Mouse (Mus musculus) left cerebral cortex, postnatal 25 days (tissue): ENCODE measurements at regions not wholly inside any gene's neighbourhood (a gene's known extent, or its start where the extent isn't known, plus 50 kb on each side); places are given as distances from the start of the nearest gene placed in this dataset.
A peak's percentile ranks its signal among the peaks of the same experiment; 100 is the strongest.

Experiments
- DNase-seq, 2 experiments: peaks; one replicate each; pipeline ENCODE4 v3.0.0; 2022; ENCODE audit warnings: low spot score in 2 of 2, mixed read lengths in 1 of 2
- intact Hi-C: fragments of 180-260 bp; cut with DNase I; formaldehyde crosslinking; loops from one replicate; pipeline ENCODE4 v1.15.1; 2025

DNA sequence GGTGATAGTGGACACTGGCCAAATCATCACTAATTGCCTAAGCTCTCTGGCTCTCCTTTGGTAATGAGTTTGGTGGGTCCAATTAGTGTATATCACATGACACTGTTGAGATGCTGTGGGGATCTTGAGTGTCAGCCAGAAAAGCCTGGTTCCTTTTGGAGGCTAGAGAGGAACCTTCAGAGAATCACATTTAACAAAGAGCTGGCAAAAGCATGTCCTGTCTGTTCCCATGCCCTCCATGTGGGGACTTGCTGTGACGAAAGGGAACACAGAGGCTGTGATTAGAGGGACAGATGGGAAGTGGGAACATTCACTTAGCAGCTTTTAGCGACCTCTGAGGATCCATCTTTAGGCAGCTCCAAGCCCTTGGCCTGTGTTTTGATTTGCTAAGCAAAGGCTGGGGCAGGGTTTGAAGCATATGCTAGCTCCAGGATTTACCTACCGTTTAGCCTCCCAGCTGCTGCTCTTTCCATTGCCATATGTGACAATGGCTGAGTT lies 407.4 kb upstream of the Lmcd1 start:
- DNase-seq: peak; percentile 5 to 28
- intact Hi-C loops: no loop called here

DNA sequence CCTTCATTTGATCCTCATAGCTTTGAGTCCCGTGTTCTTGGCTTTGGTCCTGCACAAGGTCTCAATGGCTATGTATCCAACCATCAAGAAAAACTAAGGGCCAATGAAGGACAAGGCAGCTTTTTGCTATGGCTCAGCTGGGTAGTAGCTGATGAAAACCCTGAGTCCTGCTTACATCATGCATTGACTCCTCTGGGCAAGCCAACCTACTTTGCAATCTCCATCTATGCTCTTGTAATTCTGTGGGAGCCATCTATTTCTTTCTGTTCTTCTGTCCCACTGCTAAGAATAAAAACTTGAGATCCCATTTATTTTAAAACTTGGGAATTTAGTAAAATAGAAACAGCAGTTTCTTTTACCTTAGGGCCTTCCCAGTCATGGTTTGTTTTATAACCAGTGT lies 391.0 kb upstream of the Lmcd1 start:
- intact Hi-C loops: no loop called here
- DNase-seq: peak in 1 of 2 experiments; percentile 19

DNA sequence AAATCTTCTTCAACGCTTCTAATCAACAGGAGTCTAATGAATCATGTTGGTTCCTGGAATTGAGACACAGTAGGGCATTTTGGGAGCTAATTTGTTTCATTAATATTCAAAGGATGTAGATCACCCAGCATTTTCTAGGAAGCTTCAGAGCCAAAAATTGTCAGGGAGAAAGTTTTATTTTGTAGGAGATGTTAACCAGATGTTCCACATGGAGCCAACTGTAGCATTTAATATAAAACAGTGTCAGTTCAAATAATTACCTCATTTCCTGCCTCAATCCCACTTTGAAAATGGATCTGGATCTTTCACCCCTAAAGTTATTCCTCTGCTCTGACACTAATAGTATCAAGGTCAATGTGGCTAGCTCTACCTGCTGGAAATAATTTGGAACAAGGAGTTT lies 389.6 kb upstream of the Lmcd1 start:
- intact Hi-C loops: no loop called here
- no peak for DNase-seq

DNA sequence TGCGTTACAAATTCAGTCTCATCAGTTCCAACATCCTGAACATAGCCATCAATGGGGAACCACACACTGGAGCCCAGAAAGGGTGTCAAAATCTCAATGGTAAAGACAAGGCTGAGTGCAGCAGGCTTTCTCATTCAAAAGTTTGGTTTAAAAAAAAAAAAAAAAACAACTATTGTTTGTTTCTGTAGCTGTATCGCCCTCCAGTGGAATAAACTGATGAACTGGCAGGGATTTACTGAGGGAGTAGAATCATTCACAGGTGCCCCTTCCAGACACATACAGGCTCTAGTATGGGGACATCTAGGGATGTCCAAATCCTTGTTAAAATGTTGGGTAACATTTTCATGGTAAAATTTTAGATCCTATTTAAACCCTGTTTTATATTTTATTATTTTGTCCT lies 361.6 kb upstream of the Lmcd1 start:
- intact Hi-C loops: no loop called here
- peak in 1 of 2 experiments; percentile 12 for DNase-seq

DNA sequence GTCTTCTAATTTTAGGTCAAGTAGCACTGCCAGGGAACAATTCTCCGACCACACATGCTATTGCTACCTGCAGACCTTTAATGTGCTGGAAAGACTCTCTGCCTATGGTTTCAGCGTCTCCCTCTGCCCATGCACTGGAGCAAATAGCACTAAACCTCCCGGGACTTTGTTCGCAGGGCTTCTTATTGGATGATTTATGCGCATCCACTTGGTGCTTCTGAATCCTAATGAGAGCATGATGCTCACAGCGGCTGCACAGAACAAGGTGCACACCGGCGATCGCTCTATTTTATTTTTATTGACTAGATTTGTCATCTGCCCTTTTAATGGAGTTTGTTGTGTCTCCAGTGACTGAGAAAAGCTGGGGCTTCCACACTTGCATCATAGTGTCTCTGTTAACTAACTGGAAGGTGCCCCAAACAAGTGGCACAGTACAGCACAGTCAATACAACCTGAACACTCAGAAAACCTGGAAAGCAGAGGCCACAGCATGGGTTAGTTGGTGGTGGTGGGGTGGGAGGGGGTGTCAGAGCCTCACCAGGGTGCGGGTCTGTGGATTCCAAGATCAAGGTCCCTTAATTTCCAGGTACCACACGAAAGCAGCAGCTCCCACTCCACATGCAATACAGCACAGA lies 359.7 kb upstream of the Lmcd1 start:
- DNase-seq: no peak

DNA sequence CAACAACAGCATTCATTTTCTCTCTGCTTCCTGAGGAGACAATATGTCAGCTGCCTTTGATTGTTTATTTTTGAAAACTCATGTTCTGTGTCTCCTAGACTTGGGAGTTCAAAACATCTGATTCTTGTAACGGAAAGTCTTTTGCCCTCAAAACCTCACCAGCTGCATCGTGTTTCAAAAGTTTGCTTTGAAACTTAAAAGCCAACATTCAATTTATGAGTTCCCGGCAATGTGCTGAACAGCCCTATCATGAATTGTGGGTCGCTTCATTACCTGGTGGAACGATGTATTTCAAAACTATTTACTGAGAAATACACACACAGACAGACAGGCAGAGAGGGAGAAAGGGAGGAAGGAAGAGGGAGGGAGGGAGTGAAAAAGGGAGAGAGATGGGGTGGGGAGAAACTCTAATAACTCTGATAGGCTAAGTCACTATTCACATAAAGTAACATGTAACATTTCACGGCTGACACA lies 356.3 kb upstream of the Lmcd1 start:
- no peak for DNase-seq
- intact Hi-C loops: no loop called here

More for the DNA sequence above, 359.7 kb upstream of the Lmcd1 start:
- intact Hi-C loops: no loop called here

DNA sequence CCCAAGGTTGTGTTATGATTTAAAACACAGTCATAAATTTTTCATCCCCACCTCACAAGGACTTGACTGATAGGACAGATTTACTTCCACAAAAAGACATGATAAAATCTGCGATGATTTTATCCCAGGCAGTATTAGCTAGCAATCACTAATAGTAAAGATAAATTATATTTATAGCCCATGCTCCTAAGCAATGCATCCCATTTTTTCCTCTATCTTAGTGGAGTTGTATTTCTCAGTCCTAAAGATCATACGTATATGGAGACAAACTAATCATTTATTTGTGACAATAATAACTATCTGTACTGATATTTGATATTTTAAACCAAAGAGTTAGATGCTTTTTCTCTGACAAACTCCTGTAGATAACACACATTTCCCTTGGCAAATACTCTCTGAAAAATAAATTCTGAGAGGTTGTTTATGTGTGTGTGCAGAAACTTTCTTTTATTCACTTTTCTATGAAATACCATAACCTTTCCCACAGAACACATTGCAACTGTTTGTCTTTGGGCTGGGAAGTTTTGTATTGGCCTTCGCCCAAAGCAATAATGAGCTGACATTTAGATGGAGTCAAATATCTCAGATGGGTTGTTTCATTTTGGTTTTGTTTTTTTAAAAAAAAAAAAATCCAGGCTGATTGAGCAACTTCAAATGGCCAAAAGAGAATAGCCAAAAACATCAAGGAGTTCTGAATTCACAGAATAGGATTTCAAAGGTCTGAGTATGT lies 355.5 kb upstream of the Lmcd1 start:
- intact Hi-C loops: no loop called here
- DNase-seq: no peak

DNA sequence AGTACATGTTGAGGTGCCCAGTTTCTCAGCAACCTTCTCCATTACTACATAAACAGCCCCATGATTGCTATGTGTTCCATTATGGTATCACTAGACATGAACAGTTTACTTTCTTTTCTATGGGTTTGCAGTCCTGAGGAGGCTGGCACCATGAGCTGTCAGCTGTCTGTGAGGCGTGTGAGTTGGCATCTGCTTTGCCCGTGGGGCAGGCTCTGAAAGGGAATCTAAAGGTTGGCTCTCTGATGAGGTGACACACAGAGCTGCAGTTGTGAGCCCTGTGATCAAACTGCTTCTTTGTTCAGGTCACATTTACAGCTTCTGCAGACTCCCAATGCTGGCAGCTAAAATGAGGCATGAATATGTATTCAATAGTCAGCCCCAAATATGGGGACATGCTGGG lies 341.0 kb upstream of the Lmcd1 start:
- no peak for DNase-seq
- intact Hi-C loops: no loop called here

DNA sequence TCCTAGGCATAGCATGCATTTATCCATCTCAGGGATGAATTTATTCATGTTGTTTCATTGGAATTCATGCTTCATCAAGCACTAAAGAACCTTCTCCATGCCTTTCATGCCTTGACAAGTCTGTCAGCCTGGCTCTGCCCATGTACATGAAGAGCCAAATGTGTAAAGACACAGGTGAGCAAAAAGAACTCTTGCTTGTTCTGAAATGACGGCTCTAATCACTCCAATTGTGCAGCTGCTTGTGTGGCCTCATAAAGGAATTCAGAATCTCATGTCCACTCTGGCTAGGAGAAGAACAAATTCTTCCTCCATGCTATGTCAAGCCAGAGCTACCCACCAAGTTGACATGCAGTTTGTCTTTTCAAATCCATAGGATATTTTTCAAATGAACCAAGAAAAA lies 319.2 kb upstream of the Lmcd1 start:
- no peak for DNase-seq
- intact Hi-C loops: no loop called here

DNA sequence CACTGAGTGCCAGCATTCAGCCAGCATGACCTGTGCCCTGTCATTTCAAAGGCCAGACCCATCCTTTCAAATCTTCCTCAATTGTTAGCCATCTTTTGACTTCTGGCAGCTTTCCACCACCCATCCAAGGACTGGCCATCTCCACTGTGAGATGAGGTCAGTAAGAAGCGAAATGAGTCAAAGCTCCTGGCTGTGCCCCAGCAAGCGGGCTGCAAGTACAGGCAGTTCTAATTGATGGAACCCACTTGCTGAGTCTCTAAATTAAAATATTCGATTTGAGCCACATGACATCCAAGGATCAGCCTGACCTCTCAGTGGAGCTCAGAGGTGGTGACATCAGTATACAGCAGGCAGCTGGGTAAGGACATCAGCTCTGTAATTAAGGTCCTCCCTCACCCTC lies 307.8 kb upstream of the Lmcd1 start:
- DNase-seq: no peak
- intact Hi-C loops: no loop called here

DNA sequence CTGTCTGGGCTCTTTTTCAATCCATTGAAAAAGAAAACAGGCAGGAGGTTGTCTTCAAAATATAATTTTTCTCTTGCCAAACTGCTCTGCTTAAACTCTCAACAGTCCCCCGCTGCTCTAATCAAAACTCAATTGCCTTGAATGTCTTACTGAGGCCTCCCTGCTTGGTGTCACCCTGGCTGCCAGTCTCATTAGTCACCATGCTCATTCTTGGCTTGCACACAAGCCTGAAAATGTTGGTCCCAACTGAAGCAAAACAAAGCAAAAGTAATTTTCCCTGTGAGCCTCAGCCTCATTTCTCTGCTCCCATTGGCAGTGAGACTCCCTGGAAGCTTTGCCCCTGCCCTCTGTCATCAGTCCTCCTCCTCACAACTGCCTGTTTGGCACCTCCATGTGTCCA lies 288.1 kb upstream of the Lmcd1 start:
- intact Hi-C loops: no loop called here
- peak in 1 of 2 experiments; percentile 13 for DNase-seq

DNA sequence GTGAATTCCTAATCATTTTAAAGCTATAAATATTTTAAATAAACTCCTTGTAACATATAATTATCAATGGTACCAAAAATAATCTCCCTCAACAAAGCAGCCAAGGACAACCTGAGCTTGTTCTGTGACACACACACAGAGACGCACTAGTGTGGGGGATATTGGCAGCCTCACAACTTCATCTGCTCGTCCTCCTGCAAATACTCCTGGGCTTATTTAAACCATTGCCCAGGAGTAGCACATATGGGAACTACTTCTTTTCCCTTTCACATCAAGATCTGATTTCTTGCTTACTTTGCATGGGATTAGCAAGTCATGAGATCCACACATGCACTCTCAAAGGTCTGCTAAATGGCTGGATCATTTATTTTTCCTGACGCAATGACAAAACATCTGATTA lies 277.7 kb upstream of the Lmcd1 start:
- no peak for DNase-seq
- intact Hi-C loops: no loop called here

DNA sequence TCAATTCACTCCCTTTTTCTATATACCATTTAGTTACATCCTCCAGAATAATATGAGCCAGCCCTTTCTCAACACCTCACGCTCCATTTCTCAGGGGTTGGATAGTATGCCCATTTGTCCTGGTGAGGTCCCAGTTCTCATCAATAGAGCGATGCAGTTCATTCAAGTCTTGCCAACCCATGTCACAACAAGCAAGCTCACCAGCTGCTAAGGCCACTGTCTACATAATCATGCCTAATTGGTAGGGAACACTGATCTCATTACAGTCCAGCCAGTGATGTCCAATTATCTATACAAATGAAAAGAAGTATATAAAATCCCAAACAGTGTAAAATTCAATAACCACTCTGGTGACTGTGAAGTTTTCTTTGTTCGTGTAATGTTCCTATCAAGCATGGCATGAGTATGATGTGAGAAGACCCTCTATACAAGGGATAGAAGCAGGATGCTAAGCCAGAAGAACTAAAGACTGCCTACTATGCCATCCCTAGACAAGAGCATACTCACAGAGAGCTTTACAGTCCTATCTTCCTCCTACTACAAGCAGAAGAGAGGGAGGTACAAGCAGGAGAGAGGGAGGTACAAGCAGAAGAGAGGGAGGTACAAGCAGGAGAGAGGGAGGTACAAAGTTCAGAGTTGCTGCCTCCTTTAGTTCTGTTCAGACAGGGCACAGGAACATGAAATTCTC lies 269.6 kb upstream of the Lmcd1 start:
- intact Hi-C loops: no loop called here
- DNase-seq: no peak

DNA sequence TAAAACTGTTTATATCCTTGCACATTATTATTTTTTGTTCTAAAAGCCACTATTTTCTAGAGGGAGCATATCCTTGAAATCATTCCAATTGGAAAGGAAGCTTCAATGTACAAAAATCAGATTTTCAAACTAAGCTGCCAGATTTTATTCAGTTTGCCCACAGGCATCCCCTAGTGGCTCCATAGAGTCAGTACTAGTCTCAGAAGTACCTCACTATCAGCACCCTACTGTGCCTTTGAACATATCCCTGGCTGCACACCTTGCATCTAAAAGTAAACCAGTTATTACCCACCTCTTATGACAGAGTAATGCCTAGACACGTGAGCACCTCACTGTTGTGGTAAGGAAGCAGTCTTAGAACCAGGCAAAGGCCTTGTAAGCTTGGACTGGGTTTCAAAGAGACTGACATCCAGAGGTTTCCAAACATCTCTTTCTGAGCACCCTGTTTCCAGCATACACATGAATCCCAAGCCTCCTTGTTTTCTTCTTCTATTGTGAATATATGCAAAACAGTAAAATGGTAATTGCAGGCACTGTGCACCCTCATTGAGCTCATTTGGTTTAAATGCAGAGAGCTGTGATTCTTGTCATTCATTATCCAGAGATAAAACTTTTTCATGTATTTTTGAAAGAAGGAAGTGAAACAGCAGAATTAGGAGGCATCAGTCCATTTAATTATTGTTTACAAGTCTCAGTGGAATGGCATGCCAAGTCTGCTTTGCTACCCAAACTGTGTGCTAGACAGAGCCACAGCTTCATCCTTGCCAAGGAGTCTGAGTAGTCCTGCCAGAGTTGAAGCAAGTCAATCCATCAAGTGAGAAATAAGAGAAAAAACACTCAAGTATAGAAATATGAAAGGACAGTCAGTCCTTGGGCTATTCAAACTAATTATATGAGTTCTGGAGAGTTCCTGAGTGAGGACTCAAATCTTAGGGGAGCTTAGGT lies 247.0 kb upstream of the Lmcd1 start:
- intact Hi-C loops: no loop called here
- DNase-seq: peak; percentile 10 to 27

DNA sequence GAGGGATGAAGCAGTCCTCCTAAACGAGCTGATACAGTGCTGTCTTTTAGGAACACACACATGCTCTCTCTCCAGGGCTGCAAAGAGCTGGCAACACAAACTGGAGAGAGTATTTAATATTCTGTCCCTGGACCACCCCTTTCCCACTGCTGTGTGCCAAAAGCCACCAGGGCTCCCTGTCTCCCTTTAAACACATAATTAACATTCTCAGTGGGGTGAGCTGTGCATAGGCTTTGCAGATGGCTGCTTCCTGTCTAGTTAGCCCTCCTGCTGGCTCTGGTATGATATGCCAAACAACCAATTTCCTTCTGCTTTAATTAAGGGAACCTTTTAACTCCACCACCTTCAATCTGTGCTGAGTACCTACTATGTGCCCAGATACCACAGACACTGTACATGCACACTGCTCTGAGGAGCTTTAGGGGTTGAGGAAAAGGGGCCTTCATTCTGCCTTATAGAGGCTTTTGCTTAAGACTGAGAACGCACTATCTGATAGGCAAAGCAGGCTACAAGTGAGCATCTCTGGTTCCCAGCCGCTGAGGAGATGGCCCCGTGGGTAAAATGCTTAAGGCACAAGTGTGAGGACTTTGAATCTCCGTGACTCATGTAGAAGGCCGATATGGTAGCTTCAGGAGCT lies 222.9 kb upstream of the Lmcd1 start:
- DNase-seq: no peak
- intact Hi-C loops: no loop called here

DNA sequence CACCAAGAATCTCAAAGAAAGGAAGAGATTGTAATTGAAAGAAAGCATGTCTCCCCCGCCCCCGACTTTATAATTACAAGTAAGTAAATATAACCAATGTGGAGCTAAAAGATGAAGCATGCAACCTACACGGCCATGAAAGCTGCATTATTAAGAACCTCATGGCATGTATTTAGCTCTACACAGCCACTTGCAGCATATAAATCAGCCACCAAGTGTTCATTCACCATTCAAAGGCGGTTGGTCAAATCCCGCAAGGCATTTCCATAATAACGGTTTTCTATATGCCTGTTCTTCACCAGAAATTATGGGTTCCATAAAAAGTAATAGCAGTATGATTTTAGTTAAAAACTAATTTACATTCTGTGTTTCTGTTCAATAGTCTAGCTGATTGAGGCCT lies 221.4 kb upstream of the Lmcd1 start:
- DNase-seq: no peak
- intact Hi-C loops: no loop called here

DNA sequence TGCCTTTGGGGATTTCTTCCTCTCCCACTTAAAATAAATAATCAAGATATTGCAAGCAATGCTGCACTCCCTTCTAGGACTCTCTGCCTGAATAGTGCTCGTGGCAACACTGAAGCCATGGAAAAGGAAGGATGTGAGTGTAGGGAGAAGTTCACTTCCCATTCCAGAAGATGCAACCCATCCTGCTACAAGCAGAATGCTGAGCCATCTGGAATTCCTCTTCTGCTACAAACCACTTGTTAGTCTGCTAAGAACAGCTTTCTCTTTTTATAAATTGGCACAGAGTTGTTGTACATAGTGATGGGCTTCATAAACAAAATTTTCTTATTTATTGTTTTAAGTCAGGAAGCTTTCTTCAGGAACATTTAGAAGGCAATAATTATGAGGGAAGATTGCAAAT lies 215.7 kb upstream of the Lmcd1 start:
- intact Hi-C loops: no loop called here

DNA sequence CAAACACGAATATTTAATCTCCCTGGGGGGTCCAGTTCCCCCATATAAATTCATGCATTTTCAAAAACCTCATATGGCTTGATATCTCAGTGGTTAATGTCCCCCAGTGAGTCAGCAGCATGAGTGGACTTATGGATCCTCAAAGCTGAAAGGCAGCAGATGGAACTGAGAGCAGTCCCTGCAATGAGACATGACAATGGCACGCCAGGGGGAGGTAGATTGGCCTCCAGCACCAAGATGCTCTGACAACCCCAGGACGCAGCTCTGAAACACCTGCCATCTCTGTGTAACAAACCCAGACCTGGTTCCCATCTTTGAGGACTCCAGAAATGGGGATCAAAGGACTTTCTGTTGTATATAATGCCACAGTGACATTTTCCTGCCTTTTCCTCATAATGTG lies 210.6 kb upstream of the Lmcd1 start:
- intact Hi-C loops: no loop called here
- DNase-seq: no peak

More for the DNA sequence above, 215.7 kb upstream of the Lmcd1 start:
- peak; percentile 10 to 18 for DNase-seq

DNA sequence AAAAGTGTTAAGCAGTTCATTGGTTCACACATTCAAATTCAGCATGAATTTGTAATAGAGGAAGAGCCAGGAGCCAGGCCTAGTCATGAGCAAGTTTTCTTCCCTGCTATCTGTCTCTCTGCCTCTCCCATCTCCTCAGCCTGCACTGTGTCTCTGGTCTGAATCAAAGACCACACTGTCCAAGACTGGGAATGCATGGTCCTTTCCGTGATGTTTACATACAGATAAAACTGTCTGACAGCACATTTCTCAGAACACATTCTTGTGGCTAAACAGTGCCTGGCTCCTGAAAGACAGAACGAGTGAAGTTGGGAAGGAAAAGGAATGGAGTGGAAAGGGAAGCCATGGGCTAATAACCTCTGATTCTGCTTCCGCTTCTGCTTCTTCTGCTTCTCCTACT lies 183.0 kb upstream of the Lmcd1 start:
- no peak for DNase-seq
- intact Hi-C loops: loop anchor here (10.0 kb wide), 1 partner anchor 1546 kb away; no protein-coding TSS in a partner anchor
